Mouse (Mus musculus) spleen, embryonic (tissue): ENCODE data around the gene Oma1.

Experiments used
- CTCF ChIA-PET: fragments of 350-600 bp; sonication (Branson Sonifier 250); formaldehyde crosslinking; loops from one replicate; lab custom pipeline; 2022; lab: Charles Lee

Oma1 gene

GRCm38 (mm10) chr4:103313587-103314525 is at the start of gene Oma1:
TSS of gene Oma1 (plus strand) at chr4:103313812.
- CTCF ChIA-PET, result interaction anchor here (0.7 kb wide), 2 partner anchors 32 to 66 kb away, joined by 3 to 6 read pairs; no protein-coding TSS in a partner anchor

GRCm38 (mm10) chr4:103263812-103264396 is 49.7 kb upstream of the Oma1 start:
- CTCF ChIA-PET, result no interaction called here

DNA sequence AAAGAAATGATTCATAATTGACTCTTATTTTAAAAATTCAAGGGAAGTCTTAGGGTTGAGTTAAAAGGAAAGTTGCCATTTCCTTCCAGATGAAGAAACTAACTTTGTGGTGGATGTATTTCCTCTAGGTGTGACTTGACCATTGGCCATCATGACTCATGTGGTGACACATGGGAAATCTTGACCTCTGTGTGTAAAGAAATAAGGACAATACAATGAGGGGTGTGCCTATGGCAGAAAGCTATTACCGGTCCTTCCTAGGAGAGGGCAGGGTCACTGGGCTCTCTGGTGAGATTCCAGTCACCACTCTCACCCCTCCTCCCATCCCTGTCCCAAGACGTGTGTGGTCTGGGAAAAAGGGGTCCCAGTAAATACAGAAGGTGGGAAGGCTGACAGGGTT is 48.4 kb upstream of the Oma1 start:
- CTCF ChIA-PET, result no interaction called here

DNA sequence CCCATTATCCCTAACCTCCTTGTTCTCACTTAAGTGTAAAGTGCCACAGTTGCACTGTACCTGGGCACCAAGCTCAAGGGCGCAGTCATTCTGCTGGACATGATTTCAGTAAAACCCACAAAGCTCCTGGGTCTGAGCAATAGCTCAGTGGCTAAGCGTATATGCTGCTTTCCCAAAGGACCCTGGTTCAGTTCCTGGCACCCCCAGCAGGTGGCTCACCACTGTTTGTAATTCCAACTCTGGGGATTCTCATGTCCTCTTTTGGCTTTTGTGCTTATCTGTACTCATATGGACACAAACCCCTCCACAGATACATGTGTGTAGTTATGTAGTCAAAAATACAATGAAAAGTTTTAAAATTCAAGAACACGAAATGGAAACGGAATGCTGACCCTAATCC is 44.3 kb upstream of the Oma1 start:
- CTCF ChIA-PET, result no interaction called here

DNA sequence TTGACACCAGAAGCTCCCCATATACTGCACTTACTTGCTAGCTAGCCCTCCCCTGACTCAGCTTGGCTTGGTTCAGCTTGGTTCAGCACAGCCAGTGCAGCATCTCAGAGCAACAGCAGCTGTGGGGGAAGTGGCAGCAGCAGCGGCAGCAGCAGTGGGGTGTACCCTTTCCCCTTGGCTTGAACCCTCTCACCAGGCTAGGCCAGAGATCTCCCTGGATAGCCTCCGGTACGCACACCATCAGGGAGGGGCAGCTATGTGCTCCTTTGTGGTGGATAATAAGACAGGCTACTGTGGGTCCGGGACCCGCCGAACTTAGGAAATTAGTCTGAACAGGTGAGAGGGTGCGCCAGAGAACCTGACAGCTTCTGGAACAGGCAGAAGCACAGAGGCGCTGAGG is 40.6 kb upstream of the Oma1 start:
- CTCF ChIA-PET, result no interaction called here

DNA sequence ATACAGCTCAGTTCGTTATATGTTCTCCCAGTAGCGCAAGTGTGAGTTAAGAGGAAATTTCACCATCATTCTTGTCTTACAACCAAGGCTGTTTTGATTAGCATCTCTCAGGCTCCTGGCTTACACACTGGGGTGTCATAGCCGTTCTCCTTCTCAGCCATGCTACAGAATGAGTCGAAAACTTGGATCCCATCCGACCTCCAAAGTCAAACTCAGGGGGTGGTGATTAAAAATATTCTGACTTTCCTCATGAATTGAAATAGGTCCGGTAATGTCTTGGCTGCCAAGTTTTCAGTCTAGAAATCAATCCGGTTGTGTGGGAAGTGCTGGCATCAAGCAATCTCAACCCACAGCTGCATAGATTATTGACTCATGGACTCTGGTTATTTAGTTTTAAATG is 25.3 kb upstream of the Oma1 start:
- CTCF ChIA-PET, result no interaction called here

- CTCF ChIA-PET, result no interaction called here
These were observed 22.8 kb upstream of the Oma1 start, which contains the start of gene 4921539E11Rik for GRCm38 (mm10) chr4:103290763-103291162. TSS of gene 4921539E11Rik (minus strand) at chr4:103290863.

- CTCF ChIA-PET, result no interaction called here
These were observed 14.3 kb upstream of the Oma1 start for GRCm38 (mm10) chr4:103299342-103299741.

GRCm38 (mm10) chr4:103303851-103304250 is 9.8 kb upstream of the Oma1 start:
- CTCF ChIA-PET, result no interaction called here

DNA sequence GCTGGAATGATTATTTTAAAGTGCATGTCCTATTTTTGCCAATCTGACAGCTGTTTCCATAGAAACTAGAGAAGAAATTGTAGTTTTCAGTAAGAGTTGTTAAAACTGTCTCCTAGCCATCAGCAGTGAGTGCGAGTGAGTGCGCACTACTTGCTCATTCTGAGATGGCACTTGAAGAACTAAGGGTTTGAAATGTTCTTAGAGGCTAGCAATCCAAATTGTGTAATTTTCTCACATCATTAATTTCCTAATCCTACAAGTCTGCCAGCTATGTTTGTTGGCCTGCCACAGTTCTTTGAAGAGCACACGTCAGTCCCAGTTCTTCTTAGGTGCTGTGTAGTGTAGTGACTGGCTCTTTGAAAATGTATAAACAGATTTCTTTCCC is 906 bp downstream of the Oma1 start:
- CTCF ChIA-PET, result interaction anchor here (0.7 kb wide), 1 partner anchor 31 kb away, joined by 6 read pairs; no protein-coding TSS in a partner anchor

GRCm38 (mm10) chr4:103315861-103316260 is 2.2 kb downstream of the Oma1 start:
- CTCF ChIA-PET, result no interaction called here

GRCm38 (mm10) chr4:103321461-103321860 is 7.8 kb downstream of the Oma1 start:
- CTCF ChIA-PET, result no interaction called here

- CTCF ChIA-PET, result no interaction called here
These were observed 11.3 kb downstream of the Oma1 start for GRCm38 (mm10) chr4:103324688-103325451.

- CTCF ChIA-PET, result no interaction called here
These were observed 13.4 kb downstream of the Oma1 start for GRCm38 (mm10) chr4:103326994-103327393.

- CTCF ChIA-PET, result no interaction called here
These were observed 15.7 kb downstream of the Oma1 start for GRCm38 (mm10) chr4:103329348-103329747.

GRCm38 (mm10) chr4:103335134-103335533 is 21.5 kb downstream of the Oma1 start:
- CTCF ChIA-PET, result no interaction called here

- CTCF ChIA-PET, result no interaction called here
These were observed 27.1 kb downstream of the Oma1 start for GRCm38 (mm10) chr4:103340726-103341125.

GRCm38 (mm10) chr4:103341620-103342019 is 28.0 kb downstream of the Oma1 start:
- CTCF ChIA-PET, result interaction anchor here (0.6 to 0.8 kb wide), 2 partner anchors 9 to 11 kb away, joined by 3 to 4 read pairs; no protein-coding TSS in a partner anchor

DNA sequence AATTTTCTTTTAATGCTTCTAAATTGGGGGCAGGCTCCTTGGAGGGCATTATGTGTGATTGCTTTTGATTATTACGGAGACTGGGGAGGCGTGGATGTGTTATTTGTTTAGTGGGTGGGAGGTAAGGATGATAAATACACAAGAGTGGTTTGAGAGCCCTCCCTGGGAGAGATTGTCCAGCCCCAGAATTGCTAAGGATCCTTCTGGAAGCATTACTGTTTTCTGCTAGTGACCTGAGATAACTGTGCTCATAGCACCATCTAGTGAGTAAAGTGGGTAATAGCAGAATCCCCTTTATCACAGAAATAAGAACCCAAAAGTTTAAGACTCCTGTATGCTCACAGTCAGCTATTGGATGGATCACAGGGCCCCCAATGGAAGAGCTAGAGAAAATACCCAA is 32.4 kb downstream of the Oma1 start:
- CTCF ChIA-PET, result interaction anchor here (0.6 kb wide), 1 partner anchor 32 kb away, joined by 6 read pairs; no protein-coding TSS in a partner anchor

- CTCF ChIA-PET, result no interaction called here
These were observed 33.2 kb downstream of the Oma1 start for GRCm38 (mm10) chr4:103346849-103347248.

GRCm38 (mm10) chr4:103349219-103349618 is 35.6 kb downstream of the Oma1 start:
- CTCF ChIA-PET, result no interaction called here

DNA sequence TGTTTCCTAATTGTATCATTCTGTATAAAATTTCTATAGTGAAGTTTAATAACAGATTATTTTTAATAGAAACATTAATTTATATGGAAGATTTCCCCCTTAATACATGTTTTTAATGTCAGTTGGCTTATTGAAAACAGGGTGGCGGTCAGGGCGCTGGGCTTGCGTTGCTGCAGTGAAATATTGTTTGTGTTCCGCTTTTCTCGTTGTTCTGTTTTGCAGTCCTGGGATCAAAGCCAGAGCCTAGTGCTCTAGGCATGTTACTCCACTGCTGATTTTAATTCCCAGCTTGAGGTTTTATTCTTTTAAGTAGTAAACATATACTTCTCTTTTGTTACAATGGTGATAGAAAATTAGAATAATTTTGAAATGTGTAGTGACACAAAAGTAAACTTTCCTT is 39.3 kb downstream of the Oma1 start:
- CTCF ChIA-PET, result no interaction called here
